Comparison of ENCODE assay signal across 8 mouse cellular contexts in genomic region chr10:40247166-40247716, GRCm38 (mm10). TPM values are rescaled to one million over a fixed set of nuclear protein-coding genes. Genes with fewer than 3 reads are reported as not detected.
A peak's percentile ranks its signal among the peaks of the same experiment; 100 is the strongest.
DNase-seq lines count a peak whose midpoint lies in the region; ATAC-seq and TF ChIP-seq lines count a peak whose summit lies in the region.

No protein-coding gene starts in this region.

- H3K4me1 ChIP-seq in megakaryocyte, embryonic 14.5 days, result peaks cover 62% of the 10 kb centered on the region
- H3K4me1 ChIP-seq in intestine, embryonic 16.5 days (ENCODE audit: control insufficient read depth, insufficient read depth, low read length), result peaks cover 3% of the 10 kb centered on the region
- peaks cover 2% of the 10 kb centered on the region; the same call in 1 of the 2 replicates for H3K4me1 ChIP-seq in olfactory bulb, adult 2 months (ENCODE audit: control insufficient read depth, insufficient read depth, low read length)

- 0 out of 2 replicates have a peak overlapping the region, but pooled peaks have one; percentile 77 for H3K9ac ChIP-seq in intestine, embryonic 16.5 days (ENCODE audit: low read depth, low read length)

- H3K27me3 ChIP-seq in megakaryocyte, embryonic 14.5 days (replicated peaks), result no peaks in the 10 kb centered on the region
- H3K27me3 ChIP-seq in intestine, embryonic 16.5 days (replicated peaks; ENCODE audit: control insufficient read depth, insufficient read depth, low read length), result no peaks in the 10 kb centered on the region

- TF ChIP-seq CTCF in olfactory bulb, adult 2 months (IDR thresholded peaks at IDR 0.05; ENCODE audit: insufficient read depth, low read depth, low read length), result no peak

- peak overlapping the region; percentile 99 for H3K4me3 ChIP-seq in megakaryocyte, embryonic 14.5 days (replicated peaks)
- H3K4me3 ChIP-seq in intestine, embryonic 16.5 days (ENCODE audit: low read length), result peak overlapping the region; percentile 82
- H3K4me3 ChIP-seq in olfactory bulb, adult 2 months (ENCODE audit: insufficient read depth, low read depth, low read length), result peak overlapping the region; percentile 54

- peaks cover 68% of the 10 kb centered on the region for H3K36me3 ChIP-seq in megakaryocyte, embryonic 14.5 days (replicated peaks; ENCODE audit: low read length)
- H3K36me3 ChIP-seq in intestine, embryonic 16.5 days (ENCODE audit: control insufficient read depth, insufficient read depth, low read length), result peaks cover 19% of the 10 kb centered on the region

- WGBS in intestine, embryonic 16.5 days, result 30% methylated on average over 11 of the region's 11 CpGs
- 21% methylated on average over 11 of the region's 11 CpGs for WGBS in olfactory bulb, adult 2 months

- ATAC-seq in cerebellum, adult (ENCODE audit: insufficient number of reproducible peaks, low FRiP score, low TSS enrichment), result peak; percentile 12; the same call in 1 of the 2 replicates
- ATAC-seq in megakaryocyte, adult 5-6 weeks (ENCODE audit: poor library complexity, severe bottlenecking), result no peak
- peak; percentile 41 for ATAC-seq in intestine, embryonic 16.5 days

- no peak for DNase-seq in cerebellum, postnatal 4 days (ENCODE audit: low spot score in 2 of 2)
- DNase-seq in left cerebral cortex, adult 11 months (ENCODE audit: low spot score), result no peak
- no peak for DNase-seq in adrenal gland, postnatal 25 days

- no peaks in the 10 kb centered on the region for H3K9me3 ChIP-seq in megakaryocyte, embryonic 14.5 days
- no peaks in the 10 kb centered on the region for H3K9me3 ChIP-seq in intestine, embryonic 16.5 days (ENCODE audit: control insufficient read depth, low read length)

- H3K4me2 ChIP-seq in intestine, embryonic 16.5 days (ENCODE audit: low read depth, low read length), result peak overlapping the region; percentile 67

- 0 out of 2 replicates have a peak overlapping the region, but pooled peaks have one; percentile 5 for H3K27ac ChIP-seq in intestine, embryonic 16.5 days (ENCODE audit: low read length)
- H3K27ac ChIP-seq in olfactory bulb, adult 2 months (ENCODE audit: insufficient read depth, low read depth, low read length), result peak overlapping the region; percentile 49

- TF ChIP-seq POLR2A in olfactory bulb, adult 2 months (IDR thresholded peaks at IDR 0.05; ENCODE audit: insufficient read depth, low read depth, low read length), result peak; percentile 1; the same call in 1 of the 2 replicates

RNA-seq across cellular contexts. Expression of gene Rpf2, which starts 0.4 kb away (rescaled TPM):
- 1.3 TPM in 1 of 2 replicates, not detected in the other for polyA plus RNA-seq in megakaryocyte, embryonic 14.5 days (2012; ENCODE audit: insufficient read depth, low replicate concordance)
- total RNA-seq in megakaryocyte, adult 5-6 weeks (2015), result 56.7 and 57.2 TPM in 2 replicates
- total RNA-seq in megakaryocyte, adult 5-6 weeks (2017), result 81.2 and 104 TPM in 2 replicates
- 60.8 and 70.0 TPM in 2 replicates for polyA plus RNA-seq in intestine, embryonic 16.5 days (2015; fragmentation: Nextera tagmentation; extraction: Ambion mirVana)
- not detected in 2 replicates for polyA plus RNA-seq in olfactory bulb, adult 2 months (2012; ENCODE audit: insufficient read depth, insufficient read length, low replicate concordance, missing spikeins)
- 20.0 and 32.1 TPM in 2 replicates for total RNA-seq in adrenal gland, postnatal 25 days (2021)

RNA-seq across cellular contexts. Expression of gene Gtf3c6, which starts 10.7 kb away (rescaled TPM):
- 7.4 and 17.2 TPM in 2 replicates for polyA plus RNA-seq in megakaryocyte, embryonic 14.5 days (2012; ENCODE audit: insufficient read depth, low replicate concordance)
- 48.3 and 50.2 TPM in 2 replicates for total RNA-seq in megakaryocyte, adult 5-6 weeks (2015)
- 118 and 147 TPM in 2 replicates for total RNA-seq in megakaryocyte, adult 5-6 weeks (2017)
- 72.2 and 78.3 TPM in 2 replicates for polyA plus RNA-seq in intestine, embryonic 16.5 days (2015; fragmentation: Nextera tagmentation; extraction: Ambion mirVana)
- polyA plus RNA-seq in olfactory bulb, adult 2 months (2012; ENCODE audit: insufficient read depth, insufficient read length, low replicate concordance, missing spikeins), result not detected in 2 replicates
- 40.8 and 63.8 TPM in 2 replicates for total RNA-seq in adrenal gland, postnatal 25 days (2021)

RNA-seq across cellular contexts. Expression of gene Amd1, which starts 54.7 kb away (rescaled TPM):
- 0.79 and 10.4 TPM in 2 replicates for polyA plus RNA-seq in megakaryocyte, embryonic 14.5 days (2012; ENCODE audit: insufficient read depth, low replicate concordance)
- 62.7 and 67.7 TPM in 2 replicates for total RNA-seq in megakaryocyte, adult 5-6 weeks (2015)
- 76.9 and 77.4 TPM in 2 replicates for total RNA-seq in megakaryocyte, adult 5-6 weeks (2017)
- polyA plus RNA-seq in intestine, embryonic 16.5 days (2015; fragmentation: Nextera tagmentation; extraction: Ambion mirVana), result 41.9 and 47.2 TPM in 2 replicates
- polyA plus RNA-seq in olfactory bulb, adult 2 months (2012; ENCODE audit: insufficient read depth, insufficient read length, low replicate concordance, missing spikeins), result not detected in 2 replicates
- total RNA-seq in adrenal gland, postnatal 25 days (2021), result 41.1 and 55.9 TPM in 2 replicates
